Mouse (Mus musculus): Measurements from ENCODE around the gene Eftud2.

GRCm38 (mm10) chr11:102911376-102911775, 30.6 kb upstream of the Eftud2 start:
- TF ChIP-seq EP300 (IDR thresholded peaks at IDR 0.05; ENCODE audit: low read depth) (no peak), CTCF (IDR thresholded peaks at IDR 0.05; ENCODE audit: low read depth) (no peak)

Measured in heart, postnatal 0 days (tissue).